Mouse (Mus musculus): ENCODE data around the gene Sfrp2. TPM values are rescaled to one million over a fixed set of nuclear protein-coding genes. Genes with fewer than 3 reads are reported as not detected.

Gene Sfrp2
- polyA plus RNA-seq, 1 experiment from 2014 or later = 166 TPM

DNA sequence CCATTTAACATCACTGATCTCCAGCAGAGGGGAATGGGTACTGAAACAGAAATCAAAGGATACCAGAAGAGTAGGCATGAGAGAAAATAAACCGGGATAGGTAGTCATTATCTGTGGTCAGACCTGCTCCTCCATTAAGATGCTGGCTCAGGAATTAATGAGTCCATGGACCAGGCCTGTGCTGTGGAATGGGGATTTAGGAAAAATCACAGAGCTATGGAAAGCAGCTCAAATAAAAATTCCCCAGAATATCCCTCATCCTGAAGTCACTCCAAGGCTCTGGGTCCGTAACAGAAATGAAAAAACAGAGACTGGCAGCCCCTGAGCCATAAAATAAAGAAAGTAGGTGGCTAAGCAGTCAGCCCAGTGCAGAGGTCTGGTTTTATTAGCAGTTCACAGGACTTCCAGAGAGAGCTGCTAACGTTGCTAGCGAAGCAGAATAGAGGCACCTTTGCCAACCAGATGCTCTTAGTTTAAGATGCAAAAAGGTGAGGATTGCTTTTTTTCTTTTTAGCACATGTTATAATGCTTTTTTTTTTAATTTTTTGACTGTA, 50.3 kb downstream of the Sfrp2 start:
- Histone ChIP-seq H3K36me3 (ENCODE audit: insufficient read depth, low read length) (no peaks in the 10 kb centered on the region), H3K4me1 (ENCODE audit: insufficient read depth, low read length) (no peaks in the 10 kb centered on the region), H3K9ac (replicated peaks; ENCODE audit: low read length) (no peak overlapping the region), H3K4me2 (replicated peaks; ENCODE audit: low read depth, low read length) (no peak overlapping the region), H3K27me3 (ENCODE audit: insufficient read depth, low read length) (no peaks in the 10 kb centered on the region), H3K9me3 (ENCODE audit: low read length) (no peaks in the 10 kb centered on the region), H3K27ac (ENCODE audit: low read length) (no peak overlapping the region), H3K4me3 (ENCODE audit: low read length) (no peak overlapping the region)
- no peak for ATAC-seq (ENCODE audit: low FRiP score, low TSS enrichment)
- WGBS = 68% methylated on average over 4 of the region's 4 CpGs

GRCm38 (mm10) chr3:83823774-83824173, 57.7 kb downstream of the Sfrp2 start:
- ATAC-seq (ENCODE audit: low FRiP score, low TSS enrichment) = no peak
- H3K9me3 ChIP-seq (ENCODE audit: low read length) = no peaks in the 10 kb centered on the region

More at GRCm38 (mm10) chr3:83823774-83824173, 57.7 kb downstream of the Sfrp2 start:
- 91% methylated on average over 4 of the region's 4 CpGs for WGBS
- no peaks in the 10 kb centered on the region for H3K36me3 ChIP-seq (ENCODE audit: insufficient read depth, low read length)
- H3K27ac ChIP-seq (ENCODE audit: low read length) = no peak overlapping the region
- H3K4me1 ChIP-seq (ENCODE audit: insufficient read depth, low read length) = no peaks in the 10 kb centered on the region
- H3K4me2 ChIP-seq (replicated peaks; ENCODE audit: low read depth, low read length) = no peak overlapping the region
- no peak overlapping the region for H3K4me3 ChIP-seq (ENCODE audit: low read length)
- H3K27me3 ChIP-seq (ENCODE audit: insufficient read depth, low read length) = no peaks in the 10 kb centered on the region
- no peak overlapping the region for H3K9ac ChIP-seq (replicated peaks; ENCODE audit: low read length)

Other genes with a start within 250 kb of the Sfrp2 start
- 3.2 and 3.5 TPM in 2 replicates for gene Tlr2, start 75.4 kb downstream of the Sfrp2 start, polyA plus RNA-seq (2015; fragmentation: Nextera tagmentation; extraction: Ambion mirVana)

Measured in kidney, embryonic 16.5 days (tissue).